Mouse (Mus musculus) brain, embryonic 14.5 days (tissue): Measurements from ENCODE around the gene Tmco4. TPM values are rescaled to one million over a fixed set of nuclear protein-coding genes. Genes with fewer than 3 reads are reported as not detected.

Source experiments
- DNase-seq: peaks from one replicate; pipeline ENCODE4 v3.0.0-alpha.2; 2011; ENCODE audit warnings: low read depth
- CTCF ChIP-seq: fragments of 200-500 bp; IDR thresholded peaks from 2 replicates; pipeline ENCODE4 v1.5.1; 2012; ENCODE audit warnings: inconsistent platforms, mild to moderate bottlenecking, moderate library complexity, borderline replicate concordance; ENCODE audit not compliant: insufficient read depth, insufficient read length; ENCODE audit errors: extremely low read depth
- POLR2A ChIP-seq: fragments of 200-500 bp; IDR thresholded peaks from 2 replicates; pipeline ENCODE4 v1.6.1; 2012; ENCODE audit warnings: mild to moderate bottlenecking, inconsistent platforms, borderline replicate concordance; ENCODE audit not compliant: poor library complexity, insufficient read depth, insufficient read length, severe bottlenecking; ENCODE audit errors: extremely low read depth
- polyA plus RNA-seq: library from polyadenylated mRNA; depleted of rRNA; stranded (reverse); fragments of >200 nt; gene quantifications from 2 replicates; pipeline ENCODE4 v1.2.3, GENCODE M21; 2012

Tmco4 gene
- polyA plus RNA-seq, 1 experiment = 0.62 TPM

DNA sequence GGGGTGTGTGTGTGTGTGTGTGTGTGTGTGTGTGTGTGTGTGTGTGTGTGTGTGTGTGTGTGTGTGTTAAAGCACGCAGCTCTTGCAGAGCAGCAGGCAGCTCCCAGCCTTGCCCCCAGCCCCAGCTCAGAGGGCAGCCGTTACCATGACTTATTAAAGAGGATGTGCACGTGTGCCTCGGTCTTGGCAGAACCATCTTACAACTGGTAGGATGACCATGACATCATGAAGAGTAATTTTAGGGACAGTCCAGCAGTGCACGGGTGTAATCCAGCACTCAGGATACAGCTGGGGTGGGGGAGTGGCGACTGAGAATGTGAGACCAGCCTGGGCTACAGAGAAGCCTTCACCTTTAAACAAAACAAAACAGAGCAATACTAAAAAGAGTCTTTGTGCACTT, 32.5 kb downstream of the Tmco4 start:
- TF ChIP-seq CTCF = no peak
- no peak for TF ChIP-seq POLR2A
- DNase-seq = no peak

DNA sequence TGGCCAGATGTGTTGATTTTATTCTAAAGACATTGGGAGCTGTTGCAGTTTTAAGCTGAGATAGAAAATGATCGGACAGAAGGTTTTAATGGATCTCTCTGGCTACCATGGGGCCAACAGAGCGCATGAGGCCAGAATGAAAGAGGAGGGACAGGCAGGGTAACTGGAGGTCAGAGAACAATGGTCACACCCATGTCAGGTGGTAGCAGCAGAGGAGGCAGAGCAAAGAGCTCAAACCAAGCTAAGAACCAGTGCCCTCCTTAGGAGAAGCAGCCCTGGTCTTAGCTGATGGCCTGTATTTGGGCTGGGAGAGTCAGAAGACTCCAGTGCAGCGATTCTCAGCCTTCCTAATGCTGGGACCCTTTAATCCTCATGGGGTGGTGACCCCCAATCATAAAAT, 34.7 kb downstream of the Tmco4 start:
- DNase-seq = no peak
- no peak for TF ChIP-seq CTCF
- TF ChIP-seq POLR2A = no peak

DNA sequence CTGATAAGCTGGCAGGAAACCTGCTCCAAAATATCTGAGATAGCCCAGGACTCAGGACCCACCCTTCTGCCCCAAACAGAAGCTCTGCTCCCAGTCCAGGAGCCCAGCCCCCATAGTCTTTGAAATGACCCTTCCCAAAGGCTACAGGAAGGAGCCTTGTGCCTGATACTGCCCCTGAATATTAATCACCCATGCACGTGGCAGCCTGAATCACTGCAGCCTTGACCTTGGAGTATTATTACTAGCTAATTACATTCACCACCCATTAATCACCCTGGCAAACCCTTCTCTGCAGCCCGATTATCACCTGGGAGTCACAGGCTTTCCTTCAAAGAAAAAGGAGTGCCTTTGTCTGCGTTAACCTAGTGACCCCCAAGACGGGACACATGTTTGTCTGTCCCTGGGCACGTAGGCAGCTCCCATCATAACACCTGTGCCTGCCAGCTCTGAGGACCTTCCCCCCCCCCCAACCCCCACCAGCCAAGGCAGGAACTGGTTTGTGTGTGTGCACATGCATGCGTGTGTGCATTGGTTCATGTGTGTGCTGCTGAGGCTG, 35.4 kb downstream of the Tmco4 start:
- TF ChIP-seq POLR2A (no peak), CTCF (no peak)
- DNase-seq = no peak

DNA sequence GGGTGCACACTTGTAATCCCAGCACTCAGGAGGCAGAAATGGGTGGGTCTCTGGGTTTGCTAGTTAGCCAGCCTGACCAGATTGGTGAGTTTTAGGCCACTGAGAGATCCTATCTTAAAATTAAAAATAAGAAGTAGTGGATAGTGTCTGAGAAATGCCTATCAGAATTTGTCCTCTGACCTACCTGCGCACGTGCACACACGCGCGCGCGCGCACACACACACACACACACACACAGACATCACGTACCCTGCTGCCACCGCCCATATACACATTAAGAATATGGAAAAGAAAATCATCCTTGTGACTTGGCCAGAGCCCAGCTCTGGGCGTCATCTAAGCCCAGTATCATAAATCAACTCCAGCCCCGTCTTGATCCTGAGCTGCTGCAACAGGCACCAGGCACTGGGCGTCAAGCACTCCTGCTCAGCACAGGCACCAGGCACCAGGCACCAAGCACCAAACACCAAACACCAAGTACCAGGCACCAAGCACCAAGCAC, 38.6 kb downstream of the Tmco4 start:
- DNase-seq = no peak
- TF ChIP-seq POLR2A = no peak
- TF ChIP-seq CTCF = no peak

DNA sequence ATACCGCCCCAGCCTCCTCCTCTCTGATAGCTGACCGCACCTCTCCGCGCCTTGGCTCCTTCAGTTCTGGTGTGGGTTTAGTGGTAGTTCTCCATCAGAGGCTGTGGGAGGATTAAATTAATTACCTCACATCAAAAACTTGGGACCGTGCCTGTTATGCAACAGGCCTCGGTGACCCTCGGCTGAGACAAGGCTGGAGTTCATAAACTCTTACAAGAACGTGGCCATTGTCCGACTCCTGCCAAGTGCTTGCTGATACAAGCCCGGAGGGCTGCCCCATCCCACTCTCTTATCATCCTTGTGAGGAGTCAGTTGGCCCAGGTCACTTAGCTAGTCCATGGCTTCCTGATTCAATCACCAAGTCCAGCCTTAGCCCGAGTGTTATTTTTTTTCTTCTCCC, 40.6 kb downstream of the Tmco4 start:
- no peak for TF ChIP-seq POLR2A
- no peak for TF ChIP-seq CTCF

DNA sequence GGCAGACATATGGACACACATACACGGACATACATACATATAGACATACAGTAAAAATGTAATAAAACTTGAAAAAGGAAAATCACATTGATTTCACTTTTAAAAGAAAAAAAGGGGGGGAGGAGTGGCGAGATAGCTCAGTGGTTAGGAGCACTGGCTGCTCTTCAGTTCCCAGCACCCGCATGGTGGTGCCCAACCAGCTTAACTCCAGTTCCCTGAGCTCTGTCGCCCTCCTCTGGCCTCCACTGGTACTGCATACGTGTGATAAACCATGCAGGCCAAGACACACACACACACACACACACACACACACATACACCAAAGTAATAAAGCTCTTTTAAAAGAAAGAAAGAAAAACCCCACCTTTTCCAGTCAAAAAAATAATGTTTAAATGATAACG, 42.1 kb downstream of the Tmco4 start:
- TF ChIP-seq POLR2A (no peak), CTCF (peak; percentile 39; the same call in 1 of the 2 replicates)

More for the DNA sequence above, 40.6 kb downstream of the Tmco4 start:
- no peak for DNase-seq

DNA sequence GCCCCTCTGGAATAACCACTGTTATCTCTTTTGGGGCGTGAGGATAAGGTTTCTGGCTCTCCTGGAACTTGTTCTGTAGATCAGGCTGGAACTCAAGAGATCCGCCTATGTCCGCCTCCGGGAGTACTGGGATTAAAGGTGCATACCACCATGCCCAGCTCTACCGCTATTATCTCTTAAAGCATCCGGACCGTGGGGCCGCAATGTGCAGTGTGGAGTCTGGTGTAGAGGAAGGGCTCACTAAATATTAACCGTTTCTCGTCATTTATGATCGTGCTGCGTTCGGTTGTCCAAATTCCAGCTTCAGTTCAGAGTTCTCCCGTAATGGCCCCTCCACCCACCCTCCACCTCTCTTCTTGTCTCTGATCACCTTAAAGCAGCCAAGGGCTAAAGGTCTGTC, 45.7 kb downstream of the Tmco4 start:
- DNase-seq = no peak
- TF ChIP-seq CTCF (no peak), POLR2A (no peak)

More for the DNA sequence above, 42.1 kb downstream of the Tmco4 start:
- DNase-seq = no peak

DNA sequence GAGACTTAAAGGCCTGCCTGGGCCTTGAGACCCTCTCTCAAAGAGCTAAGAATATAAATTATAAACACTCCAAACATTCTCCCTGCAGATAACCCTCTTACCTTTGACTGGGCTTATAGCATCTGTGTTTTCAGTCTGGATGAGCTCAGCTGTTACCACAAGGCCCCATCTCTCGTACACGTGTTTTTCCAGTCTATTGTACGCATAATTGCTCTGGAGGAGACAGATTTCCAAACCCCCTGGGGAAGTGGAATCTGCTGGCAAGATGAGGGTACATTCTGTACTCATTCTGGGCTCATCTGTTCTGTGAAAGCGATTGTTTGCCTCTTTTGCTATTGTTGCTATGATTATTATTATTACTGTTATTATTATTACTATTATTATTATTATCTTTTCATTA, 46.3 kb downstream of the Tmco4 start:
- DNase-seq = peak; percentile 71
- TF ChIP-seq POLR2A = no peak
- TF ChIP-seq CTCF = no peak

DNA sequence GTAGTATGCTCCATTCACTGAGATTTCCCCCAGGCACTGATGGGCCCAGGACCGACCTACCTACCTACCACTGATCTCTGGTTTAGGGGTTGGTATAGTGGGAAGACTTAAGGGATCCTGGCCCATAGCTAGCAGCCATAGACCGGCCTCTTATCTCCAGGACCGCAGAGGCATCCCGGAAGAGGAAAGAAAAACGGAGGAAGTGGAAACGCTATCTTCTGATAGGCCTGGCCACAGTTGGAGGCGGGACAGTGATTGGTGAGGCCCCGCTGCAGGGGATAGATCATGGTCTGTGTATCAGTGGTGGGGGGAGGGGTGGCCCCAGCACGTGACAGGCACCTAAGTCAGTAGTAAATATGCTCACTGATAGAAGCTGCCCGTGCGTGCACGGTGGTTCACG, 46.7 kb downstream of the Tmco4 start:
- TF ChIP-seq POLR2A (no peak), CTCF (no peak)
- DNase-seq = peak; percentile 15

DNA sequence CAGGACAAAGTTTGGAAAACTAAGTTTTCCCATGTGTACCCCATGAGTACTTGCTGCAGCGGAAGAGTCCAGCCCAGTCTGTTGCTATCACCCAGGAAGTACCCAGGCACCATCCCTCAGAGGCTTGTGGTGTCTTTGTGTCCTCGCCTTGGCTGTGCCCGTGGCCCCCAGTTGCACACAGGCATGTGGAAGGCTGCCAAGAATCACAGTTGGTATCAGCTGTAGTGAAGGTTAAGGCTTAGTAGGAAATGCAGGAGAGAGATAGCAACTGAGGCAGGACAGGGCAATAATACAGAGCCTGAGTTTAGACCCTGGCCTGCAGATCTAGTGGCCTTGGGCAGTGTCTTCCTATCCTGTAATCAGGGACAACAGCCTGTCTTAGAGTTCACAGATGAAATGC, 47.7 kb downstream of the Tmco4 start:
- peak; percentile 36 for DNase-seq
- TF ChIP-seq CTCF = no peak
- no peak for TF ChIP-seq POLR2A

DNA sequence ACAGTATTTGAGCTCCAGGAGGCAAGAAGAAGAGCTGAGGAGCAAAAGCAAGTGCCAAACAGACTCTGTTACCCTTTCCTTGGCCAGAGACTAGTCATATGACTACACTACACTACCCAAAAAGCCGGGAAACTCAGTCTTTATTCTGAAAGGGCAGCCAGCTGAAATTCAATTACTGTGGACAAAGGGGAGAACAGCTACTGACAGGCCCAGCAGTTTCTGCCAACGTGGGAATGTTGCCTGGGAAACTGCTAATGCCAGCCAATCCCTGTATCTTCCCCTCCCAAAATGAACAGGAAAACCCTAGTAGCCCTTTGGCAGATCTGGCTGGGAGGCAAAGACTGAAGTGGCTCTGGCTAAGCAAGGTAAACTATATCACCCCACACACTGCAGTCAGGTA, 51.7 kb downstream of the Tmco4 start:
- TF ChIP-seq CTCF (no peak), POLR2A (no peak)
- DNase-seq = peak; percentile 95

DNA sequence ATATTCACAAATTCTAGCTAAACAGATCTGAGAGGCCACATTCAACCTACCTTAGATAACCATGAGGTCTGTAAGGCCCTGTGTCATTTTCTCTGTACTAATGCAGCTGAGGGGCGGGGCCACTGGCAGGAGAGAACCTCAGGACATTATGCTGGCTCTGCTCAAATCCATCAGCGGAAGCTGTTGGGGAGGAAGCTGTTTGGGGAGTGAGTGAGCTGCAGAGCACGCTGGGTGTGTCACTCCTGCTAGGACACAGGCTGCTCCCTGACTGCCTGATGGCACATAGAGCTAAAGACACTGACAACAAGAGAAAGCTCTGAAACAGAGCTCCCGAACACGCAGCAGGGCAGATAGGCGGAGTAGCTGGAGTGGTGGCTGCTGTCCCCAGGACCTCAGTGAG, 58.0 kb downstream of the Tmco4 start:
- no peak for DNase-seq
- TF ChIP-seq CTCF (no peak), POLR2A (no peak)

DNA sequence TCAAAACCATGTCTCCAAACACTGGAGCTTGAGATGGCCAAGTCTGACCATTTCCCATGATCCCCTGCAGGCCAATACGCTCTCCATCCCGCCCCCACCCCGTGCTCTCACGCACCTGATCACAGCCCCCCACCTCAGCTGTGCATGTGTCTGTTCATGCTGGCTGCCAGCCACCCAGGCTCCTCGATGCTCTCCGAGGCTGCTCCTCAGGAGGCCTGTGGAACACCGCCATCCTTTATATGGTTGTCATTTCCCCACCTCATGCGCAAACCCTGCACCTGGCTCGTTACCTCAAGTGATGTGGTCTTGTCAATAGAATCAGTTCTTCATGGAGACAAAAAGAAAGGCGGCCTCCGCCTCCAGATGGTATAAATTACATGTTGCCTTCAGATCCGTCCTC, 59.8 kb downstream of the Tmco4 start:
- TF ChIP-seq POLR2A (no peak), CTCF (no peak)
- peak; percentile 58 for DNase-seq
